In the genomic region with DNA sequence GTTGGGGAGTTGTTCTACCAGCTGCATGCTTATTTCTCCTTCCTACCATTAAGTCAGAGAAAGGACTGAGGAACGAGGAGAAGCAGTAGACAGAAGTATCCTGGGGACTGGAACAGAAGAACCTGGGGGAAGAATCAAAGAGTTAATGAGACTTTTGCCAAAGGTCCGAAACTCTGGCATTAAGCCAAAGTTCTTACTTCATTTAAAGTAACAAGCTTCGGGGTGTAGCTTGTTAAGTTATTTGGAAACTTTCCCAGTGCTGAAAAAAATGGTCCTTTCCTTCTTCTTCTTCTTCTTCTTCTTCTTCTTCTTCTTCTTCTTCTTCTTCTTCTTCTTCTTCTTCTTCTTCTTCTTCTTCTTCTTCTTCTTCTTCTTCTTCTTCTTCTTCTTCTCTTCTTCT, we compare ENCODE assay signal across 12 mouse cellular contexts. TPM values are rescaled to one million over a fixed set of nuclear protein-coding genes. Genes with fewer than 3 reads are reported as not detected.
DNase-seq lines count a peak whose midpoint lies in the region; ATAC-seq and TF ChIP-seq lines count a peak whose summit lies in the region.
"Not testable (repeated sequence)": the region's sequence is repeated elsewhere in the genome, so short reads cannot be mapped to it uniquely, and the experiment has no call there.
"Had no signal": no experiment of that assay in that cellular context is flagged by ENCODE, and none has a peak within 500 bp of the region (broad histone marks: within the 10 kb centered on the region; RNA-seq: fewer than 3 reads in every experiment).

No protein-coding gene starts in this region.

- H3K36me3 ChIP-seq in kidney, postnatal 0 days (ENCODE audit: insufficient read depth, low read length); limb, embryonic 14.5 days (ENCODE audit: control insufficient read depth, insufficient read depth, low read length); lung, embryonic 14.5 days (ENCODE audit: insufficient read depth): not testable (repeated sequence)

- peak; percentile 5 for DNase-seq in NIH3T3 (ENCODE audit: low read depth)
- DNase-seq in kidney, postnatal 0 days (ENCODE audit: low spot score): peak; percentile 4
- peak; percentile 68 for DNase-seq in limb, embryonic 14.5 days (ENCODE audit: low spot score)
- peak; percentile 74 for DNase-seq in lung, embryonic 14.5 days

- TF ChIP-seq CTCF in kidney, postnatal 0 days (IDR thresholded peaks at IDR 0.05; ENCODE audit: low read depth); lung, embryonic 14.5 days (IDR thresholded peaks at IDR 0.05; ENCODE audit: low read depth): not testable (repeated sequence)

- H3K9me3 ChIP-seq in kidney, postnatal 0 days (replicated peaks; ENCODE audit: low read length); limb, embryonic 14.5 days (ENCODE audit: control insufficient read depth, low read length); lung, embryonic 14.5 days (ENCODE audit: low read depth, low read length): not testable (repeated sequence)

- H3K9ac ChIP-seq in kidney, postnatal 0 days (ENCODE audit: low read depth, low read length); limb, embryonic 14.5 days (ENCODE audit: low read depth, low read length, severe bottlenecking); lung, embryonic 14.5 days: not testable (repeated sequence)

- not testable (repeated sequence) for ATAC-seq in kidney, postnatal 0 days (replicated peaks; ENCODE audit: low FRiP score, low read depth); limb, embryonic 14.5 days (ENCODE audit: low FRiP score, low read depth); lung, embryonic 14.5 days (ENCODE audit: insufficient read depth)

- H3K4me1 ChIP-seq in kidney, postnatal 0 days (replicated peaks; ENCODE audit: insufficient read depth, low read length); limb, embryonic 14.5 days (ENCODE audit: control insufficient read depth, insufficient read depth, low read length); lung, embryonic 14.5 days (ENCODE audit: insufficient read depth): not testable (repeated sequence)

- not testable (repeated sequence) for H3K27me3 ChIP-seq in kidney, postnatal 0 days (ENCODE audit: insufficient read depth, low read length); limb, embryonic 14.5 days (ENCODE audit: control insufficient read depth, insufficient read depth, low read length); lung, embryonic 14.5 days (ENCODE audit: insufficient read depth, low read length)

- not testable (repeated sequence) for H3K4me2 ChIP-seq in kidney, postnatal 0 days (ENCODE audit: low read length); limb, embryonic 14.5 days (replicated peaks; ENCODE audit: low read depth, low read length, severe bottlenecking); lung, embryonic 14.5 days

- TF ChIP-seq POLR2A in limb, embryonic 14.5 days (IDR thresholded peaks at IDR 0.05; ENCODE audit: borderline replicate concordance, extremely low read depth, insufficient read depth, insufficient read length): not testable (repeated sequence)

- 42% methylated on average over 3 of the region's 3 CpGs for WGBS in kidney, postnatal 0 days
- WGBS in limb, embryonic 14.5 days: 21% methylated on average over 3 of the region's 3 CpGs
- WGBS in lung, embryonic 14.5 days: 29% methylated on average over 3 of the region's 3 CpGs

- not testable (repeated sequence) for H3K4me3 ChIP-seq in kidney, postnatal 0 days (replicated peaks; ENCODE audit: low read depth, low read length); limb, embryonic 14.5 days (replicated peaks; ENCODE audit: low read length); lung, embryonic 14.5 days (ENCODE audit: low read depth, low read length)

- not testable (repeated sequence) for H3K27ac ChIP-seq in kidney, postnatal 0 days; limb, embryonic 14.5 days (replicated peaks; ENCODE audit: low read depth, low read length); lung, embryonic 14.5 days (ENCODE audit: low read depth)

RNA-seq across cellular contexts. Expression of a gene that starts 44.3 kb away (rescaled TPM):
- polyA plus RNA-seq in kidney, postnatal 0 days (2015; fragmentation: Nextera tagmentation; extraction: Ambion mirVana): not detected in 2 replicates
- polyA plus RNA-seq in limb, embryonic 14.5 days (2012; rRNA removed): 0.04 TPM in 1 of 2 replicates, not detected in the other
- not detected in 2 replicates for polyA plus RNA-seq in limb, embryonic 14.5 days (2014; fragmentation: Nextera tagmentation; extraction: Ambion mirVana)
- polyA plus RNA-seq in lung, embryonic 14.5 days (2014; fragmentation: Nextera tagmentation; extraction: Ambion mirVana): not detected in 2 replicates
- polyA plus RNA-seq: activated CD4-positive, CD25-positive, alpha-beta regulatory T cell, adult 4 months; adrenal gland, adult 2 months; brain, embryonic 14.5 days; C2C12; CD4-positive, CD25-positive, alpha-beta regulatory T cell, adult 4 months; cerebellum, adult 2 months; G1E; Patski had no signal

Comparison
In these comparisons a context has a peak if more than half of its experiments do, and no peak if none do; other contexts are left out.
1. DNase-seq: peak in every context shown above with its lines; median percentile 74 in lung, embryonic 14.5 days; 68 in limb, embryonic 14.5 days; 5 in NIH3T3; 4 in kidney, postnatal 0 days.